Mouse (Mus musculus) forebrain, embryonic 11.5 days (tissue): ENCODE measurements around the gene Hils1. TPM values are rescaled to one million over a fixed set of nuclear protein-coding genes. Genes with fewer than 3 reads are reported as not detected.

ENCODE experiments used
- ATAC-seq: fragments of 200-750 bp; cut with Nextera tagmentation; replicated peaks from 2 replicates; pipeline ENCODE4 v1.8.0; 2017; ENCODE audit warnings: moderate TSS enrichment; ENCODE audit not compliant: low FRiP score
- DNase-seq: peaks from one replicate; pipeline ENCODE4 v3.0.0-alpha.2; 2017; ENCODE audit warnings: low spot score
- H3K27ac ChIP-seq: fragments of 300-500 bp; sonication (generic); 2 replicates; pipeline ENCODE4 v1.5.1; 2014; ENCODE audit warnings: low read depth, low read length
- H3K27me3 ChIP-seq: fragments of 300-500 bp; sonication (generic); 2 replicates; pipeline ENCODE4 v1.6.1; 2014; ENCODE audit warnings: mild to moderate bottlenecking, low read length, mixed read lengths; ENCODE audit not compliant: control insufficient read depth, insufficient read depth
- H3K36me3 ChIP-seq: fragments of 300-500 bp; sonication (generic); 2 replicates; pipeline ENCODE4 v1.6.1; 2014; ENCODE audit warnings: mild to moderate bottlenecking, low read length, moderate library complexity, mixed read lengths; ENCODE audit not compliant: control insufficient read depth, insufficient read depth
- H3K4me1 ChIP-seq: fragments of 300-500 bp; sonication (generic); replicated peaks from 2 replicates; pipeline ENCODE4 v1.6.1; 2014; ENCODE audit warnings: low read length, mixed read lengths; ENCODE audit not compliant: control insufficient read depth, insufficient read depth
- H3K4me2 ChIP-seq: fragments of 300-500 bp; sonication (generic); 2 replicates; pipeline ENCODE4 v1.6.1; 2014; ENCODE audit warnings: low read depth, mild to moderate bottlenecking, low read length, moderate library complexity, mixed read lengths; ENCODE audit not compliant: severe bottlenecking
- H3K4me3 ChIP-seq: fragments of 300-500 bp; sonication (generic); 2 replicates; pipeline ENCODE4 v1.5.1; 2014; ENCODE audit warnings: low read depth, low read length
- H3K9ac ChIP-seq: fragments of 300-500 bp; sonication (generic); 2 replicates; pipeline ENCODE4 v1.6.1; 2014; ENCODE audit warnings: low read length
- H3K9me3 ChIP-seq: fragments of 300-500 bp; sonication (generic); 2 replicates; pipeline ENCODE4 v1.6.1; 2016; ENCODE audit warnings: low read length, mixed read lengths; ENCODE audit not compliant: control insufficient read depth
- WGBS: fragments of 180-500 bp; shearing (Covaris S2); extraction: QIAGEN DNeasy Blood & Tissue Kit; methylation state at CpG from one replicate; pipeline ENCODE4 v1.1.7; 2014; 5-methylcytosine and 5-hydroxymethylcytosine counted together
- polyA plus RNA-seq: library from polyadenylated mRNA; unstranded; fragments of >200 nt; fragmentation: Nextera tagmentation; extraction: Ambion mirVana; gene quantifications from 2 replicates; pipeline ENCODE4 v1.2.1, GENCODE M21; 2014

The Hils1 gene
- polyA plus RNA-seq, 1 experiment from 2014 or later = not detected

GRCm38 (mm10) chr11:94974951-94975350 is 7.6 kb downstream of the Hils1 start:
- H3K27ac ChIP-seq = no peak overlapping the region
- no peaks in the 10 kb centered on the region for H3K36me3 ChIP-seq
- no peak for ATAC-seq
- H3K4me2 ChIP-seq = no peak overlapping the region
- no peaks in the 10 kb centered on the region for H3K9me3 ChIP-seq
- no peak overlapping the region for H3K4me3 ChIP-seq
- DNase-seq = no peak
- no peak overlapping the region for H3K9ac ChIP-seq
- 84% methylated on average over 2 of the region's 2 CpGs for WGBS
- no peaks in the 10 kb centered on the region for H3K4me1 ChIP-seq
- H3K27me3 ChIP-seq = no peaks in the 10 kb centered on the region

- Histone ChIP-seq H3K27me3 (no peaks in the 10 kb centered on the region), H3K9me3 (no peaks in the 10 kb centered on the region), H3K36me3 (no peaks in the 10 kb centered on the region), H3K4me2 (no peak within 1 kb of the TSS), H3K4me1 (no peaks in the 10 kb centered on the region), H3K4me3 (no peak within 1 kb of the TSS), H3K27ac (no peak within 1 kb of the TSS), H3K9ac (no peak within 1 kb of the TSS)
- ATAC-seq (no peak), DNase-seq (no peak)
- 84% methylated on average over 5 of the region's 5 CpGs for WGBS
These were observed 8.8 kb downstream of the Hils1 start, which contains the start of gene Sgca for GRCm38 (mm10) chr11:94976199-94976598. Sgca (minus strand) TSS chr11:94976327.

DNA sequence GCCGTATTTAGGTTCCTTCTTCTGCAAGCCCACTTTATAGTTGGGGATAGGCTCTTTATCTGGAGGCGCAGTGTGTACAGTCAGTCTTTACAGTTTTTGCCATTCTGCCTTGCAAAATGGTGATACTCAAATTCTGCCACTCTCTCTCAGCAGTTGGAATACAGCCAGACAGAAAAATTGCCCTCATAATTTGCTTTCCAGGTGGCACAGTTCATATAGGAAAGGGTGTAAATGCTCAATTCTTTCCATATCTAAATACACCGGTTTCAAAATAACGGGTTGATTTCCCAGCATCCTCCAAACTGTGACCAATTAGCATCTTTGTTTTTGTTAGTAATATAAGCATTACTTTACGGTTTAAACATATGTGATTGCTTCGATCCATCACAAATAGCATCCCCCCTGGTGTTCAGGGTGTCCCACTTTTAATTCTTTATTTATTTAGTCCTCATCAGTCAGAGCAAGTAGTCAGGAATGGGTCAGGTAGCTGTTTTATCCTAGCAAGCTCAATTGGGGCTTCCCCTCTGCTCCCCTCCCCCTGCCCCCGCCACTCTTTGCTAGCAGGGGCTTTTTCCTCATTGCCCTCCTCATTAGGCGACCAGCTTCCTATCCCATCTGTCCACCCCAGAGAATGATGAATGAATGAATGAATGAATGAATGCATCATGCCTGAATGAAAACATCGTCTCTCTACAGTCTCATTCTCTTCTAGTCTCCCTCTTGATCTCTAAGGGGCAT is 11.0 kb downstream of the Hils1 start:
- WGBS = 49% methylated on average over 9 of the region's 9 CpGs

DNA sequence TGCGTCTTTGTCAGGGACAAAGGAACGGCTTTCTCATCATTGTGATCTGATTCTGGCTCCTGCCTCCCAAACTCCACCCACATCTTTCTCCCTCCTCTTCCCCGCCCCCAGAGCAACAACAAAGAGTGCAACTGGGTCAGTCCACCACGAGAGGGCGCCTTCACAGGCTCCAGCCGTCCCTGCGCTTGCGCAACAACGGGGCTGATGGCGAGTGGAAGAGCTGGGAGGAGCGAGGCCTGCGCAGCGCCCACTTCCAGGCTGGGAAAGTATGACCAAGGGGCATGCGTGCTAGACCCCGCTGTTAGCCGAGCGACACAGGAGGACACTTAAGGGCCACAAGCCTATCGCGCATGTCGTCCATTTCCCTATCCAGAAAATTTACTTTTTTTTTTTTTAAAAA is 11.6 kb downstream of the Hils1 start:
- H3K27me3 ChIP-seq = no peaks in the 10 kb centered on the region
- peak overlapping the region; percentile 55; the same call in 1 of the 2 replicates for H3K9ac ChIP-seq
- H3K9me3 ChIP-seq = no peaks in the 10 kb centered on the region
- DNase-seq = peak; percentile 98
- WGBS = 2% methylated on average over 20 of the region's 20 CpGs
- no peaks in the 10 kb centered on the region for H3K4me1 ChIP-seq
- peak overlapping the region; percentile 21 for H3K4me3 ChIP-seq
- no peaks in the 10 kb centered on the region for H3K36me3 ChIP-seq
- peak; percentile 96 for ATAC-seq
- peak overlapping the region; percentile 38; the same call in 1 of the 2 replicates for H3K4me2 ChIP-seq
- H3K27ac ChIP-seq = peak overlapping the region; percentile 76; the same call in 1 of the 2 replicates

More for the DNA sequence above, 11.0 kb downstream of the Hils1 start:
- no peaks in the 10 kb centered on the region for H3K36me3 ChIP-seq
- peak overlapping the region; percentile 76; the same call in 1 of the 2 replicates for H3K27ac ChIP-seq
- H3K4me1 ChIP-seq = no peaks in the 10 kb centered on the region
- no peaks in the 10 kb centered on the region for H3K27me3 ChIP-seq
- peak overlapping the region; percentile 21 for H3K4me3 ChIP-seq
- H3K9ac ChIP-seq = peak overlapping the region; percentile 55; the same call in 1 of the 2 replicates
- ATAC-seq = peak; percentile 82
- H3K9me3 ChIP-seq = no peaks in the 10 kb centered on the region
- peak overlapping the region; percentile 38; the same call in 1 of the 2 replicates for H3K4me2 ChIP-seq
- no peak for DNase-seq

- peak overlapping the region; percentile 21 for H3K9ac ChIP-seq
- DNase-seq (no peak), ATAC-seq (no peak)
- no peaks in the 10 kb centered on the region for H3K9me3 ChIP-seq
- no peaks in the 10 kb centered on the region for H3K4me1 ChIP-seq
- no peak overlapping the region for H3K4me3 ChIP-seq
- H3K27ac ChIP-seq = no peak overlapping the region
- H3K27me3 ChIP-seq = no peaks in the 10 kb centered on the region
- H3K4me2 ChIP-seq = peak overlapping the region; percentile 38; the same call in 1 of the 2 replicates
- H3K36me3 ChIP-seq = no peaks in the 10 kb centered on the region
- WGBS = 78% methylated on average over 11 of the region's 11 CpGs
These were observed 12.2 kb downstream of the Hils1 start for GRCm38 (mm10) chr11:94979462-94980179.

GRCm38 (mm10) chr11:94985140-94985539 is 17.7 kb downstream of the Hils1 start:
- H3K9me3 ChIP-seq = no peaks in the 10 kb centered on the region
- no peak overlapping the region for H3K4me3 ChIP-seq
- H3K4me1 ChIP-seq = peaks cover 11% of the 10 kb centered on the region
- no peaks in the 10 kb centered on the region for H3K36me3 ChIP-seq
- H3K27ac ChIP-seq = no peak overlapping the region
- 59% methylated on average over 1 of the region's 1 CpGs for WGBS
- H3K27me3 ChIP-seq = no peaks in the 10 kb centered on the region
- no peak overlapping the region for H3K4me2 ChIP-seq
- DNase-seq (no peak), ATAC-seq (no peak)
- no peak overlapping the region for H3K9ac ChIP-seq

- no peaks in the 10 kb centered on the region for H3K36me3 ChIP-seq
- no peaks in the 10 kb centered on the region for H3K9me3 ChIP-seq
- H3K27ac ChIP-seq = no peak overlapping the region
- no peak for ATAC-seq
- WGBS = 86% methylated on average over 5 of the region's 5 CpGs
- H3K4me1 ChIP-seq = peaks cover 11% of the 10 kb centered on the region
- DNase-seq = no peak
- H3K4me3 ChIP-seq = no peak overlapping the region
- H3K4me2 ChIP-seq = no peak overlapping the region
- no peaks in the 10 kb centered on the region for H3K27me3 ChIP-seq
- no peak overlapping the region for H3K9ac ChIP-seq
These were observed 18.4 kb downstream of the Hils1 start for GRCm38 (mm10) chr11:94985822-94986221.

- Histone ChIP-seq H3K4me3 (no peak overlapping the region), H3K4me2 (no peak overlapping the region), H3K9ac (no peak overlapping the region), H3K9me3 (no peaks in the 10 kb centered on the region), H3K36me3 (no peaks in the 10 kb centered on the region), H3K27ac (no peak overlapping the region), H3K27me3 (no peaks in the 10 kb centered on the region), H3K4me1 (peaks cover 11% of the 10 kb centered on the region)
- ATAC-seq = no peak
- 63% methylated on average over 2 of the region's 2 CpGs for WGBS
- DNase-seq = no peak
These were observed 19.0 kb downstream of the Hils1 start for GRCm38 (mm10) chr11:94986435-94986834.
